Mouse (Mus musculus) urinary bladder, adult 18-20 months (tissue): ENCODE results near the gene Mast4.

Experiments used
- DNase-seq, 2 experiments: peaks; one replicate each; pipeline ENCODE4 v3.0.0; 2022; ENCODE audit warnings: low spot score in 2 of 2, mixed read lengths in 2 of 2

Mast4 gene

GRCm38 (mm10) chr13:102989616-102990015 is 344.7 kb downstream of the Mast4 start:
- DNase-seq, result no peak

- DNase-seq, result no peak
These were observed 345.3 kb downstream of the Mast4 start for GRCm38 (mm10) chr13:102988976-102989375.

- no peak for DNase-seq
These were observed 345.9 kb downstream of the Mast4 start for GRCm38 (mm10) chr13:102988251-102988895.

- DNase-seq, result no peak
These were observed 349.7 kb downstream of the Mast4 start for GRCm38 (mm10) chr13:102984550-102984949.

GRCm38 (mm10) chr13:102973853-102974252 is 360.4 kb downstream of the Mast4 start:
- DNase-seq, result no peak

- no peak for DNase-seq
These were observed 370.8 kb downstream of the Mast4 start for GRCm38 (mm10) chr13:102963471-102963870.

GRCm38 (mm10) chr13:102958273-102959270 is 375.7 kb downstream of the Mast4 start:
- no peak for DNase-seq

- DNase-seq, result no peak
These were observed 376.6 kb downstream of the Mast4 start for GRCm38 (mm10) chr13:102957508-102958272.

- DNase-seq, result no peak
These were observed 378.8 kb downstream of the Mast4 start for GRCm38 (mm10) chr13:102955506-102955905.

- no peak for DNase-seq
These were observed 384.5 kb downstream of the Mast4 start for GRCm38 (mm10) chr13:102949756-102950155.

GRCm38 (mm10) chr13:102948966-102949365 is 385.3 kb downstream of the Mast4 start:
- DNase-seq, result no peak

GRCm38 (mm10) chr13:102947546-102947945 is 386.8 kb downstream of the Mast4 start:
- no peak for DNase-seq

- no peak for DNase-seq
These were observed 388.1 kb downstream of the Mast4 start for GRCm38 (mm10) chr13:102946024-102946821.

GRCm38 (mm10) chr13:102945450-102945849 is 388.8 kb downstream of the Mast4 start:
- no peak for DNase-seq

- DNase-seq, result no peak
These were observed 389.8 kb downstream of the Mast4 start for GRCm38 (mm10) chr13:102944516-102944915.

GRCm38 (mm10) chr13:102942557-102942956 is 391.7 kb downstream of the Mast4 start:
- no peak for DNase-seq

- DNase-seq, result no peak
These were observed 393.8 kb downstream of the Mast4 start for GRCm38 (mm10) chr13:102940476-102940875.

GRCm38 (mm10) chr13:102936233-102936632 is 398.1 kb downstream of the Mast4 start:
- no peak for DNase-seq

- DNase-seq, result no peak
These were observed 398.5 kb downstream of the Mast4 start for GRCm38 (mm10) chr13:102935788-102936187.

GRCm38 (mm10) chr13:102933702-102934101 is 400.6 kb downstream of the Mast4 start:
- DNase-seq, result no peak

GRCm38 (mm10) chr13:102932434-102932833 is 401.9 kb downstream of the Mast4 start:
- no peak for DNase-seq
